ENCODE assay signal across 14 mouse cellular contexts in the genomic region with DNA sequence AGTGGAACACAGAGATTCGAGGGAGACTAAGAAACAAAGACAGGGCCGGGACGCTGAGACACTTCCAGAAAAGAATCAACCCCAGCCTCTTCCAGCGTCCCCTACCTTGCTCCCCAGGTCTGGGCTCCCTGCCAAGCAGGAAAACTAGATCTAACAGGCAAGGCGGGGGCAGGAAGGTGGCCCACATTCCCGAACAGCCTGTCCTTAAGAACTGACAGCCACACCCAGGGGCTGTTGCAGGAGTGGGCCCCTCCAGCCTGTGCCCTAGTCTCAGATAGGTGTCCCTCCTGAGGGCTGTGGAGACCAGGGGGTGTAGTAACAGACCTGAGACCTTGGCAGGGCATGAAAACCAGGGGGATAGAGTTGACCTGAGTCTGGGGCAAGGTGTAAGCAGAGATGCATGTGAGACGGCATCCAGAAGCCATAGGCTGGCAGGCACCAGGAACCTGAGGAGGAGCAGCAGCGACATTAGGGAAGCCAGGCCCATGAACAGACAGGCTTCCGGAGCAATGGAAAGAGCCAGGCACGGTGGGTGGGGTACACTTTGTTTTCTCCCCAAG. TPM values are rescaled to one million over a fixed set of nuclear protein-coding genes. Genes with fewer than 3 reads are reported as not detected.
DNase-seq lines count a peak whose midpoint lies in the region; ATAC-seq lines count a peak whose summit lies in the region.
"Had no signal": no experiment of that assay in that cellular context is flagged by ENCODE, and none has a peak within 500 bp of the region (broad histone marks: within the 10 kb centered on the region; RNA-seq: fewer than 3 reads in every experiment).

A gene (plus strand): TSS at position 510 of the 560 bp plus-strand sequence.

- peaks cover 13% of the 10 kb centered on the region for H3K36me3 ChIP-seq in hindbrain, embryonic 12.5 days
- peaks cover 13% of the 10 kb centered on the region for H3K36me3 ChIP-seq in hindbrain, embryonic 14.5 days (replicated peaks; ENCODE audit: control insufficient read depth, insufficient read depth)
- H3K36me3 ChIP-seq in embryonic facial prominence, embryonic 15.5 days, result peaks cover 12% of the 10 kb centered on the region
- peaks cover 12% of the 10 kb centered on the region for H3K36me3 ChIP-seq in kidney, embryonic 14.5 days (ENCODE audit: control insufficient read depth, insufficient read depth, low read length)

- H3K27me3 ChIP-seq in hindbrain, embryonic 12.5 days, result no peaks in the 10 kb centered on the region
- H3K27me3 ChIP-seq in hindbrain, embryonic 14.5 days (ENCODE audit: control insufficient read depth, insufficient read depth, low read length), result no peaks in the 10 kb centered on the region
- no peaks in the 10 kb centered on the region for H3K27me3 ChIP-seq in embryonic facial prominence, embryonic 15.5 days
- H3K27me3 ChIP-seq in kidney, embryonic 14.5 days (ENCODE audit: control insufficient read depth, insufficient read depth, low read length), result no peaks in the 10 kb centered on the region
- H3K27me3 ChIP-seq: midbrain, embryonic 12.5 days had no signal

- H3K27ac ChIP-seq in hindbrain, embryonic 12.5 days, result 0 out of 2 replicates have a peak within 1 kb of the TSS, but pooled peaks have one; percentile 9
- H3K27ac ChIP-seq in hindbrain, embryonic 14.5 days, result no peak within 1 kb of the TSS
- H3K27ac ChIP-seq in embryonic facial prominence, embryonic 15.5 days (replicated peaks), result peak within 1 kb of the TSS; percentile 72
- H3K27ac ChIP-seq in kidney, embryonic 14.5 days (ENCODE audit: low read depth, low read length), result no peak within 1 kb of the TSS; the same call in 1 of the 2 replicates
- H3K27ac ChIP-seq: midbrain, embryonic 12.5 days had no signal

- H3K9me3 ChIP-seq in hindbrain, embryonic 12.5 days (replicated peaks), result no peaks in the 10 kb centered on the region
- H3K9me3 ChIP-seq in hindbrain, embryonic 14.5 days (ENCODE audit: control insufficient read depth, low read length), result no peaks in the 10 kb centered on the region
- H3K9me3 ChIP-seq in embryonic facial prominence, embryonic 15.5 days (replicated peaks), result no peaks in the 10 kb centered on the region
- no peaks in the 10 kb centered on the region for H3K9me3 ChIP-seq in kidney, embryonic 14.5 days (ENCODE audit: control insufficient read depth, low read length)
- H3K9me3 ChIP-seq: midbrain, embryonic 12.5 days had no signal

- ATAC-seq in hindbrain, embryonic 12.5 days (ENCODE audit: low FRiP score), result no peak
- no peak for ATAC-seq in hindbrain, embryonic 14.5 days (ENCODE audit: low FRiP score)
- ATAC-seq in embryonic facial prominence, embryonic 15.5 days (ENCODE audit: insufficient number of reproducible peaks, low FRiP score, low TSS enrichment, low read depth), result 0 out of 2 replicates have a peak, but pooled peaks have one; percentile 27
- 0 out of 2 replicates have a peak, but pooled peaks have one; percentile 18 for ATAC-seq in kidney, embryonic 14.5 days (ENCODE audit: low FRiP score, low TSS enrichment)
- no peak; the same call in 1 of the 2 replicates for ATAC-seq in monocyte, adult 5-6 weeks (replicated peaks; ENCODE audit: insufficient number of reproducible peaks, low FRiP score, low TSS enrichment, poor library complexity, severe bottlenecking)
- no peak for ATAC-seq in inflammation-experienced regulatory T-cells, adult 6 months

- no peak for DNase-seq in hindbrain, embryonic 14.5 days (ENCODE audit: low spot score)
- DNase-seq in lung, postnatal 14 days, result peak; percentile 71
- DNase-seq in Muller cell, postnatal 12 days (ENCODE audit: inconsistent ontology term), result no peak
- DNase-seq: adrenal gland, postnatal 25 days; thymus, adult 2 months had no signal

- H3K9ac ChIP-seq in hindbrain, embryonic 12.5 days, result no peak within 1 kb of the TSS
- H3K9ac ChIP-seq in hindbrain, embryonic 14.5 days, result no peak within 1 kb of the TSS
- H3K9ac ChIP-seq in embryonic facial prominence, embryonic 15.5 days, result no peak within 1 kb of the TSS
- no peak within 1 kb of the TSS for H3K9ac ChIP-seq in kidney, embryonic 14.5 days (ENCODE audit: low read depth, low read length)
- H3K9ac ChIP-seq: midbrain, embryonic 12.5 days had no signal

- H3K4me2 ChIP-seq in hindbrain, embryonic 12.5 days (replicated peaks), result no peak within 1 kb of the TSS
- H3K4me2 ChIP-seq in hindbrain, embryonic 14.5 days (replicated peaks), result no peak within 1 kb of the TSS
- H3K4me2 ChIP-seq in embryonic facial prominence, embryonic 15.5 days (replicated peaks), result no peak within 1 kb of the TSS
- H3K4me2 ChIP-seq in kidney, embryonic 14.5 days (replicated peaks; ENCODE audit: low read depth, low read length), result no peak within 1 kb of the TSS
- H3K4me2 ChIP-seq: midbrain, embryonic 12.5 days had no signal

- no peaks in the 10 kb centered on the region for H3K4me1 ChIP-seq in hindbrain, embryonic 12.5 days
- H3K4me1 ChIP-seq in hindbrain, embryonic 14.5 days (replicated peaks; ENCODE audit: control insufficient read depth, insufficient read depth, low read length), result no peaks in the 10 kb centered on the region
- peaks cover 6% of the 10 kb centered on the region for H3K4me1 ChIP-seq in embryonic facial prominence, embryonic 15.5 days
- H3K4me1 ChIP-seq in kidney, embryonic 14.5 days (ENCODE audit: control insufficient read depth, insufficient read depth, low read length), result no peaks in the 10 kb centered on the region
- H3K4me1 ChIP-seq: midbrain, embryonic 12.5 days had no signal

- WGBS in hindbrain, embryonic 12.5 days, result 72% methylated on average over 10 of the region's 10 CpGs
- 74% methylated on average over 10 of the region's 10 CpGs for WGBS in hindbrain, embryonic 14.5 days
- 50% methylated on average over 10 of the region's 10 CpGs for WGBS in embryonic facial prominence, embryonic 15.5 days
- WGBS in kidney, embryonic 14.5 days, result 60% methylated on average over 10 of the region's 10 CpGs

- no peak within 1 kb of the TSS for H3K4me3 ChIP-seq in hindbrain, embryonic 12.5 days
- H3K4me3 ChIP-seq in hindbrain, embryonic 14.5 days (replicated peaks; ENCODE audit: low read length), result no peak within 1 kb of the TSS
- no peak within 1 kb of the TSS for H3K4me3 ChIP-seq in embryonic facial prominence, embryonic 15.5 days (replicated peaks)
- no peak within 1 kb of the TSS for H3K4me3 ChIP-seq in kidney, embryonic 14.5 days (ENCODE audit: low read length)
- H3K4me3 ChIP-seq: erythroblast, embryonic 14.5 days; midbrain, embryonic 12.5 days had no signal

RNA-seq across cellular contexts. Expression of the gene that starts here (rescaled TPM):
- 0.13 and 0.18 TPM in 2 replicates for polyA plus RNA-seq in hindbrain, embryonic 12.5 days (2016; fragmentation: Nextera tagmentation; extraction: Ambion mirVana)
- polyA plus RNA-seq in hindbrain, embryonic 14.5 days (2014; fragmentation: Nextera tagmentation; extraction: Ambion mirVana), result 0.17 and 0.19 TPM in 2 replicates
- 2.1 and 4.7 TPM in 2 replicates for polyA plus RNA-seq in embryonic facial prominence, embryonic 15.5 days (2015; fragmentation: Nextera tagmentation; extraction: Ambion mirVana)
- not detected in 2 replicates for polyA plus RNA-seq in kidney, embryonic 14.5 days (2014; fragmentation: Nextera tagmentation; extraction: Ambion mirVana)
- total RNA-seq in monocyte, adult 5-6 weeks (2017), result not detected in 3 replicates
- under 1 TPM in 2 of 3 experiments, not detected in 1; 0.24 to 0.59 TPM for polyA plus RNA-seq in inflammation-experienced regulatory T-cells, adult 6 months (2017; shearing (Covaris generic))
- total RNA-seq: adrenal gland, postnatal 25 days; heart, postnatal 14 days; left cerebral cortex, adult 18-20 months had no signal
- polyA plus RNA-seq: erythroblast, embryonic 14.5 days had no signal

Comparison
In these comparisons a context has a peak if more than half of its experiments do, and no peak if none do; other contexts are left out.
1. H3K27ac ChIP-seq: peak in hindbrain, embryonic 12.5 days (single experiment) and embryonic facial prominence, embryonic 15.5 days (single experiment); none in hindbrain, embryonic 14.5 days (single experiment) and kidney, embryonic 14.5 days (single experiment).
2. Peak in ATAC-seq in kidney, embryonic 14.5 days; RNA of the gene not detected or under 1 TPM.